Comparison of ENCODE assay signal across 9 mouse cellular contexts in the genomic region with DNA sequence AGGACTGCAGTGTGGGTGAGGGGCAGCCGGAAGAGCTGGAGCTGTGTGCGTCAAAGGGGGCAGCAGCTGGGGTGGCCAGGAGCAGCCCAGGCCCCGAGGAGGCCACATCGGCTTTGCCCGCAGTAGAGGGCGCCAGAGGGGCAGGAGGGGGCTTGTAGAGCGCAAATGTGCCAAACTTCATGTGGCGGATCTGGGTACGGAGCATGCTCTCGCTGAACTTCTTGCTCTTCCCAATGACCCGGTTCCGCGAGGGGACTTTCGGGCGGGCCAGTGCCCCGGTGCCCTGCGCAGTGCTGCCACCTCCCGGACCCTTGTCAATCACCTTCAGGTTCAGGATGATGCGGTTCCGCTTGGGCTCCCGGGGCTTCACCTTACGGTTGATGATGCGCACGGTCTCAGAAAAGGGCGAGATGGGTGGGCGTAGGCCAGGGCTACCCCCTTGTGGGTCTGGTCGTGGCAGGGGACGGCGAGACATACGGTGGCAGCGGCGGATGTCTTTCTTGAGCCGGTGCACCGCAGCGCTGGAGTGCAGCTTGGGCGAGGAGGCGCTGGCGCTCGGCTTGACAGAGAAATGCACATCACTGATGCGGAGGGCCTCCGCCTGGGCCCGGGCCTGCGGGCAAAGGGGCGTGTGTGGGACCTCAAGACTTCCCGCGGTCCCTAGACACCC. TPM values are rescaled to one million over a fixed set of nuclear protein-coding genes. Genes with fewer than 3 reads are reported as not detected.
A peak's percentile ranks its signal among the peaks of the same experiment; 100 is the strongest.
DNase-seq lines count a peak whose midpoint lies in the region; ATAC-seq and TF ChIP-seq lines count a peak whose summit lies in the region.
"Had no signal": no experiment of that assay in that cellular context is flagged by ENCODE, and none has a peak within 500 bp of the region (broad histone marks: within the 10 kb centered on the region; RNA-seq: fewer than 3 reads in every experiment).

No protein-coding gene starts in this region.

- H3K9me3 ChIP-seq in lung, embryonic 14.5 days (ENCODE audit: low read depth, low read length) = no peaks in the 10 kb centered on the region
- H3K9me3 ChIP-seq in neural tube, embryonic 13.5 days = no peaks in the 10 kb centered on the region

- peak; percentile 47 for DNase-seq in embryo, embryonic 10 days (ENCODE audit: low spot score)
- DNase-seq in embryo, embryonic 9.5 days (ENCODE audit: extremely low spot score) = no peak
- peak; percentile 45 for DNase-seq in lung, embryonic 14.5 days
- DNase-seq in lung, postnatal 25 days (ENCODE audit: low spot score) = no peak
- DNase-seq in embryo, embryonic 11 days = peak; percentile 49
- DNase-seq in kidney, postnatal 14 days = peak; percentile 39
- DNase-seq in spleen, adult 18-20 months = no peak

- TF ChIP-seq CTCF in lung, embryonic 14.5 days (IDR thresholded peaks at IDR 0.05; ENCODE audit: low read depth) = peak; percentile 63

- H3K9ac ChIP-seq in lung, embryonic 14.5 days = no peak overlapping the region
- peak overlapping the region; percentile 41 for H3K9ac ChIP-seq in neural tube, embryonic 13.5 days

- no peak for ATAC-seq in lung, embryonic 14.5 days (ENCODE audit: insufficient read depth)
- no peak for ATAC-seq in neural tube, embryonic 13.5 days (ENCODE audit: low read depth)

- H3K4me1 ChIP-seq in lung, embryonic 14.5 days (ENCODE audit: insufficient read depth) = no peaks in the 10 kb centered on the region
- H3K4me1 ChIP-seq in neural tube, embryonic 13.5 days (replicated peaks) = peaks cover 91% of the 10 kb centered on the region

- H3K27ac ChIP-seq in lung, embryonic 14.5 days (ENCODE audit: low read depth) = no peak overlapping the region
- 0 out of 2 replicates have a peak overlapping the region, but pooled peaks have one; percentile 0 for H3K27ac ChIP-seq in neural tube, embryonic 13.5 days (replicated peaks)
- H3K27ac ChIP-seq: macrophage had no signal

- peaks cover 63% of the 10 kb centered on the region for H3K36me3 ChIP-seq in lung, embryonic 14.5 days (ENCODE audit: insufficient read depth)
- H3K36me3 ChIP-seq in neural tube, embryonic 13.5 days = peaks cover 42% of the 10 kb centered on the region

- H3K4me2 ChIP-seq in lung, embryonic 14.5 days = peak overlapping the region; percentile 28
- peak overlapping the region; percentile 46 for H3K4me2 ChIP-seq in neural tube, embryonic 13.5 days

- peak overlapping the region; percentile 3; the same call in 1 of the 2 replicates for H3K4me3 ChIP-seq in lung, embryonic 14.5 days (ENCODE audit: low read depth, low read length)
- peak overlapping the region; percentile 18; the same call in 1 of the 2 replicates for H3K4me3 ChIP-seq in neural tube, embryonic 13.5 days

- 57% methylated on average over 46 of the region's 46 CpGs for WGBS in lung, embryonic 14.5 days
- WGBS in neural tube, embryonic 13.5 days = 50% methylated on average over 46 of the region's 46 CpGs

- H3K27me3 ChIP-seq in lung, embryonic 14.5 days (ENCODE audit: insufficient read depth, low read length) = no peaks in the 10 kb centered on the region
- H3K27me3 ChIP-seq in neural tube, embryonic 13.5 days = no peaks in the 10 kb centered on the region

RNA-seq across cellular contexts. Expression of a gene that starts 5.5 kb away (rescaled TPM):
- not detected in 2 replicates for polyA plus RNA-seq in lung, embryonic 14.5 days (2014; fragmentation: Nextera tagmentation; extraction: Ambion mirVana)
- polyA plus RNA-seq in neural tube, embryonic 13.5 days (2015; fragmentation: Nextera tagmentation; extraction: Ambion mirVana) = 0.90 TPM in 1 of 2 replicates, not detected in the other
- polyA plus RNA-seq: macrophage had no signal

RNA-seq across cellular contexts. Expression of a gene that starts 6.0 kb away (rescaled TPM):
- 43.1 and 47.1 TPM in 2 replicates for polyA plus RNA-seq in lung, embryonic 14.5 days (2014; fragmentation: Nextera tagmentation; extraction: Ambion mirVana)
- polyA plus RNA-seq in neural tube, embryonic 13.5 days (2015; fragmentation: Nextera tagmentation; extraction: Ambion mirVana) = 39.8 and 42.0 TPM in 2 replicates

RNA-seq across cellular contexts. Expression of a gene that starts 23.9 kb away (rescaled TPM):
- polyA plus RNA-seq in lung, embryonic 14.5 days (2014; fragmentation: Nextera tagmentation; extraction: Ambion mirVana) = 1.7 and 2.0 TPM in 2 replicates
- polyA plus RNA-seq in neural tube, embryonic 13.5 days (2015; fragmentation: Nextera tagmentation; extraction: Ambion mirVana) = 19.9 and 22.1 TPM in 2 replicates

RNA-seq across cellular contexts. Expression of a gene that starts 50.9 kb away (rescaled TPM):
- 61.0 and 63.8 TPM in 2 replicates for polyA plus RNA-seq in lung, embryonic 14.5 days (2014; fragmentation: Nextera tagmentation; extraction: Ambion mirVana)
- 69.7 and 72.1 TPM in 2 replicates for polyA plus RNA-seq in neural tube, embryonic 13.5 days (2015; fragmentation: Nextera tagmentation; extraction: Ambion mirVana)

Comparison
In these comparisons a context has a peak if more than half of its experiments do, and no peak if none do; other contexts are left out.
1. DNase-seq: peak in embryo, embryonic 10 days (single experiment), lung, embryonic 14.5 days (single experiment), embryo, embryonic 11 days (single experiment) and kidney, postnatal 14 days (single experiment); none in embryo, embryonic 9.5 days (single experiment), lung, postnatal 25 days (single experiment) and spleen, adult 18-20 months (0 of 2).